Mouse (Mus musculus): ENCODE measurements around the gene Fam173a. TPM values are rescaled to one million over a fixed set of nuclear protein-coding genes. Genes with fewer than 3 reads are reported as not detected.
"Not testable (repeated sequence)": the region's sequence is repeated elsewhere in the genome, so short reads cannot be mapped to it uniquely, and the experiment has no call there.

Gene Fam173a
- total RNA-seq, 2 experiments from 2014 or later = 7.7 to 14.8 TPM

DNA sequence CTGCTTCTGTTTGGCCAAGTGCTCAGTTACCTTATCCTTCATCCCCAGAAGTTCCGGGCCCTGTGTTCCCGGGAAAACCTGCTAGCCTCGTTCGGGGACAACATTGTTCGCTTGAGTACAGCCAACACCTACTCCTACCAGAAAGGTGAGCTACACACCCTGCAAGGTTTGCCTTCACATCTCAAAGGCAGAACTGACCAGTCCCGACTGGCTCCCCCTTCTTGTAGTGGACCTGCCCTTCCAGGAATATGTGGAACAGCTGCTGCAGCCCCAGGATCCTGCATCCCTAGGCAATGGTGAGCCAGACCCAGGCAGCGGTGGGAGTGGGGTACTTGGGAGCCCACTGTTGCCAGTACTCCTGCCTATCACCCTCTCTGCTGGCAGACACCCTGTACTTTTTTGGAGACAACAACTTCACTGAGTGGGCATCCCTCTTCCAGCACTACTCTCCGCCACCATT, 36.9 kb upstream of the Fam173a start:
- ATAC-seq (replicated peaks; ENCODE audit: low FRiP score, poor library complexity, severe bottlenecking) = no peak

DNA sequence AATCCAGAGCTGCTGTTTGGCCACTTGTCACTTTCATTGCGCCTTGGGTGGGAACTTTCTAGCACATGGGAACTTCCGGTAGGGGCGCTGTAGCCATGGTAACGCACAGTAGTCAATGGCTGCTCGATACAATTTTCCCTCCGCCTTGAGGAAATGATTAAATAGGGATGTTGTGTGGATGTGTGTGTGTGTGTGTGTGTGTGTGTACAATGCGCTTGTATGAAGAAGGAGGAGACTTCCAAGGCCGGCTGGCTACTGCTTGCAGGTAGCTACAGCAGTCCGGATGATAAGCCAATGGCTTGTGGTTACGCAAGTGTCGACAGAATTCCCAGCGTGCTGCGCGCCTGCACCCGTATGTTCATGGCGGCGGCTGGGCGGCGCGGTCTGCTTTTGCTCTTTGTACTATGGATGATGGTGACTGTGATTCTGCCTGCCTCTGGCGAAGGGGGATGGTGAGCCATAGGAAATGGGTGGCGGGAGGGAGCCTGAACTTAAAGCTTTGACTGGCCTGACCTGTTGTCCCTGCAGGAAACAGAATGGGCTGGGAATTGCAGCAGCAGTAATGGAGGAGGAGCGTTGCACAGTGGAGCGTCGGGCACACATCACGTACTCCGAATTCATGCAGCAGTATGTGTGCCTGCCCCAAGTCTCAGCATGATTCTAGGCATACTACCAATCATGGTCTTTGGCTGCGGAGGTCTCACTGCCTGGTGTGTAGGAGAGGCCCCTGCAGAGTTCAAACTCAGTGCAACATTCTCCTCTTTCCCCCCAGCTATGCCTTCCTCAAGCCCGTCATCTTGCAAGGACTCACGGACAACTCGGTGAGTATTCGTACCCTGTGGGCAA, 36.2 kb upstream of the Fam173a start, which contains the start of gene Jmjd8:
Jmjd8 (plus strand) TSS at position 156 of the 846 bp plus-strand sequence.
- peak; percentile 50 for ATAC-seq (replicated peaks; ENCODE audit: low FRiP score, poor library complexity, severe bottlenecking)

GRCm38 (mm10) chr17:25828223-25828594, 35.5 kb upstream of the Fam173a start:
- ATAC-seq (replicated peaks; ENCODE audit: low FRiP score, poor library complexity, severe bottlenecking) = no peak

DNA sequence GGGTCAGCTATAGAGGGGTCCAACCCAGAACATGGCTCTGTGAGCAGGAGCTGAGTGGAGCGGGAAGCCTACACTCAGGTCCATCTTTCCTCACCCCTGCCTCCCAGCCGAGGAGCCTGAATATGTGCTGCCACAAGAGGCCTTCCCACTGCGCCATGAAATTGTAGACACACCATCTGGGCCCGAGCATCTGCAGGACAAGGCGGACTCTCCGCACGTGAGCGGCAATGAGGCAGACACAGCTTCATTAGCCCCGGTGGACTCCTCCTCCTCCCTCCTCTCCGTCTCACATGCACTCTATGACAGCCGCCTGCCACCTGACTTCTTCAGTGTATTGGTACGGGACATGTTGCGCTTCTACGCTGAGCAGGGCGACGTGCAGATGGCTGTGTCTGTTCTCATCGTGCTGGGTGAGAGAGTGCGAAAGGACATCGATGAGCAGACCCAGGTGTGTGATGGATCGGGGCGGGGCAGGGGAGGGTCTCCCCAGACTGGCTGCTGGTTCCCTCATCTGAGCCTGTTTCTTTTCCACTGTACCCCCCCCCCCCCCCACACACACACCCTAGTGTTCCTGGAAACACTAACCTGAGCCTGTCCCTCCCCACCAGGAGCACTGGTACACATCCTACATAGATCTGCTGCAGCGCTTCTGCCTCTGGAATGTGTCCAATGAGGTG, 35.0 kb upstream of the Fam173a start:
- no peak for ATAC-seq (replicated peaks; ENCODE audit: low FRiP score, poor library complexity, severe bottlenecking)

GRCm38 (mm10) chr17:25827011-25827410, 34.3 kb upstream of the Fam173a start:
- no peak for ATAC-seq (replicated peaks; ENCODE audit: low FRiP score, poor library complexity, severe bottlenecking)

DNA sequence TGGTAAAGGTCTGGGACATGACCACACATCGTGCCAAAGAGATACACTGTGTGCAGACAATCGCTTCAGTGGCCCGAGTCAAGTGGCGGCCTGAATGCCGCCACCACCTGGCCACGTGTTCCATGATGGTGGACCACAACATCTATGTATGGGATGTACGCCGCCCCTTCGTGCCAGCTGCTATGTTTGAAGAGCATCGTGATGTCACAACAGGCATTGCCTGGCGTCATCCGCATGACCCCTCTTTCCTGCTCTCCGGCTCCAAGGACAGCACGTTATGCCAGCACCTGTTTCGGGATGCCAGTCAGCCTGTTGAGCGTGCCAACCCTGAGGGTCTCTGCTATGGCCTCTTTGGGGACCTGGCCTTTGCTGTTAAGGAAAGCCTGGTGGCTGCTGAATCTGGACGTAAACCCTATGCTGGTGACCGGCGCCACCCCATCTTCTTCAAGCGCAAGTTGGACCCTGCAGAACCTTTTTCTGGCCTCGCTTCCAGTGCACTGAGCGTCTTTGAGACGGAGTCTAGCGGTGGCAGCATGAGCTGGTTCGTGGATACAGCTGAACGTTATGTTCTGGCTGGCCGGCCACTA, 33.4 kb upstream of the Fam173a start:
- ATAC-seq (replicated peaks; ENCODE audit: low FRiP score, poor library complexity, severe bottlenecking) = no peak

DNA sequence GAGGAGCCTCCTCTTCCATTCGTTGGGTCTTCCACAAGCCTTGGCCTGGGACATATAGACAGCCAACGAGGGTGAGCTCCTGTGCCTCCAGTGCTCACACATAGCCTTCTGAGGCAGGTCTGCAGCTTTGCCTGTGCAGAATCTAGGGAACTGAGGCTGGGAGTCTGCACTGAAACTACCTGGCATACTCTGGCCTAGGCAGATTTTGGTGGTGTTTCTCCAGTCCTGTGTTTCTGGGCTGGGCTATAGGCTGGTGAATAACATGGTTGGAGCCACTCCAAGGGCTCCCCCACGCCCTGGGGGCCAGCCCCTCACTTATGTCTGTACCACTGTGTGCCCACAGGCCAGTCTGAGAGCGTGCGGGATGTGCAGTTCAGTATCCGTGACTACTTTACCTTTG, 32.6 kb upstream of the Fam173a start:
- no peak for ATAC-seq (replicated peaks; ENCODE audit: low FRiP score, poor library complexity, severe bottlenecking)

DNA sequence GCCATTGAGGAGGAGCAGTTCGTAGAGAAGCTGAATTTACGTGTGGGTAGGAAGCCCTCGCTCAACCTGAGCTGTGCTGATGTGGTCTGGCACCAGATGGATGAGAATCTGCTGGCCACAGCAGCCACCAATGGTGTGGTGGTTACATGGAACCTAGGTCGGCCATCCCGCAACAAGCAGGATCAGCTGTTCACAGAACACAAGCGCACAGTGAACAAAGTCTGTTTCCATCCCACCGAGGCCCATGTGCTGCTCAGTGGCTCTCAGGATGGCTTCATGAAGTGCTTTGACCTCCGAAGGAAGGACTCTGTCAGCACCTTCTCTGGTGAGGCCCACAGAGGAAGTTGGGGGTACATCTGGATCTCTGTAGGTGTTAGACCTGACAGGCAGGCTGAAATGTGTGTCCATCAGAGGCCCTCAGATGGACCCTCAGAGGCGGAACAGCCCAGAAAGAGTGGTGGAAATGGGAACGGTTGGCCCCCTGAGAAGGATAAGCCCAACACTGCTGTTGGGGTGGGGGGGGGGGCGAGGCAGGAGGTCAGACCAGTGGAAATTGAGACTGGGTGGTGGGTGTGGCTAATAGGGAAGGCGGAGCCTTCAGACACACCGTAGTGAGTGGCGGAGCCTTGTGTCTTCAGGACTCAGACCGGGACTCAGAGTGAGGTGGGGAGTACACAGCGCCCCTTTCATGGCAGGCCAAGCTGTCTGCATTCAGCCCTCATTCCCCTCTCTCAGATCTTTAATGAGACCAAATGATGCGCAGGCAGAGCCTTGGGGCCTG, 31.9 kb upstream of the Fam173a start:
- ATAC-seq (replicated peaks; ENCODE audit: low FRiP score, poor library complexity, severe bottlenecking) = no peak

GRCm38 (mm10) chr17:25823452-25823851, 30.8 kb upstream of the Fam173a start, which contains the start of gene Wdr24:
Gene Wdr24 (plus strand): TSS chr17:25823627.
- ATAC-seq (replicated peaks; ENCODE audit: low FRiP score, poor library complexity, severe bottlenecking) = peak; percentile 89

DNA sequence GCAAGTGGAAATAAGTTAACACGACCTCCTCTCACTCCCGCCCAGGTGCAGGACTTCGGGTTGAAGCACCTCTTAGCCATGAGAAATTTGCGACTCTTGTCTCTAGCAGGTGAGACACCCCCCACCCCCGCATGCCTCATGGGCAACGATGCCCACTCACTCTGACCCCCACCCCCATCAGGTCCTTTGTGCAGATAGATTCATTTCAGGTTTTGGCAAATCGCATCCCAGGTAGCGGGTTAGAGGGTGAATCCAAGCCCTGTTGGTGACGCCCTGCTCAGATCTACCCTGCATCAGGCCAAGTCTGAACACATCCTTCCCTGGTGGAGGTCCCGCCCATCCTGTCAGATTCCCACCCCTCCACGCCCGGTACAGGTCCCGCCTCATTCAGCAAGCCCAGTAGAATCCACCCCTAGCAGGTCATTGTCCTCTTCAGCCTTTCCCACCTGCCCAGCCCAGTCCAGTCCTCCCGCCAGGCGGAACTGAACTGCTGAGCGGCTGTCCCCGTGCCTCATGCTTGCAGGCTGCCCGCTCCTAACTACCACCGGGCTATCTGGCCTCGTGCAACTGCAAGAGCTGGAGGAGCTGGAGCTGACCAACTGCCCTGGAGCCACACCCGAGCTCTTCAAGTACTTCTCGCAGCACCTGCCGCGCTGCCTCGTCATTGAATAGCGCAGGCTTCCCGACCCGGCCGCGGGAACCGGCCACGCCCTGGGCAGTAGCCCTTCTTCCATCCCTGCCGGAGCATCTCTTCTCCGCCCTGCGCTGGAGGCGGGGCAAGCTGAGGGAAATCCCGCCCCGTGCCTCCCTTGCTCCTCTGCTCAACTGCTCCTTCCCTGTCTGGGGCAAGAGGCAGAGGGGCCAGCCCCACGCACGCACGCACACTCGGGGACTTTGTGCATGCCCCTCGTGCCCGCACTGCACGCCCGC, 26.4 kb upstream of the Fam173a start:
- ATAC-seq (replicated peaks; ENCODE audit: low FRiP score, poor library complexity, severe bottlenecking) = peak; percentile 58

- ATAC-seq (replicated peaks; ENCODE audit: low FRiP score, poor library complexity, severe bottlenecking) = no peak
These were observed 25.0 kb upstream of the Fam173a start for GRCm38 (mm10) chr17:25817662-25818061.

DNA sequence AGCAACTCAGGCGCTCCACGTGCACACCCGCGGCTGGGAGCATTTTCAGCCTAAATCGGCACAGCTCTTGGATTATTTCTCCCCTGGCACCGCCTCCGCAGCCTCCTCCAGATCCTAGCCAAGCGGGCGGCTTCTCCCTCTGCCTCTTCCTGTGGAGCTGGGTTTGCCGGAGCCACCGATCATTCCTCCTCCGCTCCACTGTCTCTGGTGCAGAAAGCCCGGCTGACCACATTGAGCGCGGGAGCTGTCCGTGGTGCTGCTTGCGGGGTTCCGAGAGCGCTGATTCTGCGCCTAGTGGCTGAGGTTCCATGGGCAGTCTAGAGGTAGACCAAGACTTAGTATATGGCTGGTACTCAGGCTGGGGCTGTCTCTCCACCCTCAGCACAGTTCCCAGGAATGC, 20.8 kb upstream of the Fam173a start:
- ATAC-seq (replicated peaks; ENCODE audit: low FRiP score, poor library complexity, severe bottlenecking) = 0 out of 2 replicates have a peak, but pooled peaks have one; percentile 38

- no peak for ATAC-seq (replicated peaks; ENCODE audit: low FRiP score, poor library complexity, severe bottlenecking)
These were observed 18.2 kb upstream of the Fam173a start for GRCm38 (mm10) chr17:25810890-25811289.

DNA sequence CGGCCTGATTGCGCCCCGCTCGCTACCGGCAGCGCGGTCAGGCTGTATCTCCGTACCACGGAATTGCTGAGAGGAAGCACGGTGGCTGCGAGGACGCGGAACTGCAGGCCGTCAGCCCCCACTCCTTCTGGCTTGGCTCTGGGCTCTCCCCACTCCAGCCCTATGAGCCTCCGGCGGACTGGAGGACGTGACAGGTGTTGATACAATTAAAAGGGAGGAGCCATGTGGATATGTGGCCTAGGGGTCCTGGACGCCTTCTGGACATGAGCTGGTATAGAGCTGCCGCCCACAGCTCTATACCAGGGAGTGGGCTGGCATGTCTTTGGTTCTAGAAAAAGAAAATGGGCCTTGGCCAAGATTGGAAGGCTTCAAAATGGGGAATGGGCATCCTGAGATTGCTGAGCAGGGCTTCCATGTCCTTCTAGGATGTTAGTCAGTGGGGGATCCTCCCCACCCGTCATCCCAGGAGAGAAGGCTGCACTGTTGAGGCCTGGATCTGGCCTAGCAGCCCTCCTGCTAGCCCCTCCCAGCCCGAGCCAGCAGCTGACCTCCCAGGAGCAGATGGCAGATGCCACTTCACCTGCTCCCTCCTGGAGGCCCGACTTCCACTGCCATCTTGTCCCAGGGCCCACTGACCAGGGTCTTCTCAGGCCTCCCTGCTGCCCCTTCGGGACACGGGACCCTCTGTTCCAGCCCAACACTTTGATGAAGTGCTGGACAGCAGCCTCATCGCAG, 17.1 kb upstream of the Fam173a start:
- no peak for ATAC-seq (replicated peaks; ENCODE audit: low FRiP score, poor library complexity, severe bottlenecking)

DNA sequence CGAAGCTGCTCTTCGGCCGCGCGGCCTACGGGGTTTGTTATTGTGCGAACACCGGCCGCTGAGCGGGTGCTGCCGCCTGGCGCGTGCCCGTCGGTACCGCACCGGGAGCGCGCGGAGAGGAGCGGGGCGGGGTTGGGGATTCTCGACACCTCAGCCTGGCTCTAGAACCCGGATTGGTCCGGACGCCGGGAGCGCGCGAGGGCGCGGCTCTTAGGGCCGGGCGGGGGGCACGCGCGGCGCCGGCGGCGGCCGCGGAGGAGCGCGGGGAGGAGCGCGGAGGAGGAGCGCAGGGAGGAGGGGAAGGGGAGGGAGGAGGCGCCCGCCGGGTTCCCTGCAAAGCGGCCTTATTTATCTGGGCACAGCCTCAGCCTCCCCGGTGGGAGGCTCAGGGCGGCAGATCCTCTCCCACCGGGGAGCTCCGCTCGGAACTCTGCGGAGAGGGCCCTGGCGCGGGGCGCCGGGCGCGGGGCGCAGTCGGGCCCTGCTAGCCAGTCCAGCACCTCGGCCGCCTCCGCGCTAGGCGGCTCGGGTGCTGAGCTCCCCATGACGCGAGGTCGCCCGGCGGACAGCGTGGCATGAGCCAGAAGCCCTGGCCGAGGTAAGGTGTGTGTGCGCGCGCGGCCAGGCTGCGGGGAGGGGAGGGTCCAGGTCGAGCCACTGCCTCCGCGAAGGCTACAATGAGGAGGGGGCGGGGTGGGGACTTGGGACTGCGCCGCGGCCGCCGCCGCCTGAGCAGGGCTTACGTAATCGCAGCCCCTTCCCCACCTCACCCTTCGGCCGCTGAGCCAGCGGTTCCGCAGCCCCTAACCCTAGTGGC, 16.3 kb upstream of the Fam173a start, which contains the start of gene Fbxl16:
Fbxl16 (plus strand) TSS at position 297 of the 817 bp plus-strand sequence.
- ATAC-seq (replicated peaks; ENCODE audit: low FRiP score, poor library complexity, severe bottlenecking) = no peak

- no peak for ATAC-seq (replicated peaks; ENCODE audit: low FRiP score, poor library complexity, severe bottlenecking)
These were observed 15.3 kb upstream of the Fam173a start for GRCm38 (mm10) chr17:25808028-25808427.

GRCm38 (mm10) chr17:25807452-25807851, 14.8 kb upstream of the Fam173a start:
- ATAC-seq (replicated peaks; ENCODE audit: low FRiP score, poor library complexity, severe bottlenecking) = not testable (repeated sequence)
